Comparison of ENCODE assay signal across 18 mouse cellular contexts in genomic region chr3:52559481-52559880, GRCm38 (mm10).
DNase-seq lines count a peak whose midpoint lies in the region; ATAC-seq lines count a peak whose summit lies in the region.
"Had no signal": no experiment of that assay in that cellular context is flagged by ENCODE, and none has a peak within 500 bp of the region (broad histone marks: within the 10 kb centered on the region; RNA-seq: fewer than 3 reads in every experiment).

No protein-coding gene starts in this region.

- no peak overlapping the region for H3K4me2 ChIP-seq in hindbrain, embryonic 11.5 days (replicated peaks; ENCODE audit: low read depth, low read length)
- H3K4me2 ChIP-seq in hindbrain, embryonic 12.5 days (replicated peaks), result no peak overlapping the region
- H3K4me2 ChIP-seq in midbrain, embryonic 11.5 days, result no peak overlapping the region
- no peak overlapping the region for H3K4me2 ChIP-seq in midbrain, embryonic 13.5 days (replicated peaks)
- H3K4me2 ChIP-seq: forebrain, embryonic 12.5 days; heart, embryonic 12.5 days; hindbrain, embryonic 14.5 days had no signal

- ATAC-seq in hindbrain, embryonic 11.5 days (ENCODE audit: low FRiP score), result no peak
- no peak for ATAC-seq in hindbrain, embryonic 12.5 days (ENCODE audit: low FRiP score)
- ATAC-seq in midbrain, embryonic 11.5 days (ENCODE audit: low FRiP score), result no peak
- no peak for ATAC-seq in midbrain, embryonic 13.5 days
- ATAC-seq: forebrain, embryonic 16.5 days had no signal

- WGBS in hindbrain, embryonic 11.5 days, result 70% methylated on average over 10 of the region's 10 CpGs
- WGBS in hindbrain, embryonic 12.5 days, result 61% methylated on average over 10 of the region's 10 CpGs
- 66% methylated on average over 10 of the region's 10 CpGs for WGBS in midbrain, embryonic 11.5 days
- 60% methylated on average over 10 of the region's 10 CpGs for WGBS in midbrain, embryonic 13.5 days

- H3K4me1 ChIP-seq in hindbrain, embryonic 11.5 days (replicated peaks; ENCODE audit: control insufficient read depth, insufficient read depth, low read length), result no peaks in the 10 kb centered on the region
- H3K4me1 ChIP-seq in hindbrain, embryonic 12.5 days, result peaks cover 6% of the 10 kb centered on the region; the same call in 1 of the 2 replicates
- H3K4me1 ChIP-seq in midbrain, embryonic 11.5 days (ENCODE audit: control insufficient read depth, insufficient read depth, low read length), result no peaks in the 10 kb centered on the region
- peaks cover 3% of the 10 kb centered on the region for H3K4me1 ChIP-seq in midbrain, embryonic 13.5 days (replicated peaks)
- H3K4me1 ChIP-seq: forebrain, embryonic 12.5 days; heart, embryonic 12.5 days had no signal

- no peaks in the 10 kb centered on the region for H3K36me3 ChIP-seq in hindbrain, embryonic 11.5 days (ENCODE audit: control insufficient read depth, insufficient read depth, low read length)
- no peaks in the 10 kb centered on the region for H3K36me3 ChIP-seq in hindbrain, embryonic 12.5 days
- H3K36me3 ChIP-seq in midbrain, embryonic 11.5 days (ENCODE audit: control insufficient read depth, insufficient read depth, low read length), result no peaks in the 10 kb centered on the region
- H3K36me3 ChIP-seq in midbrain, embryonic 13.5 days, result no peaks in the 10 kb centered on the region
- H3K36me3 ChIP-seq: embryonic facial prominence, embryonic 13.5 days; forebrain, embryonic 12.5 days; heart, embryonic 12.5 days had no signal

- DNase-seq in hindbrain, embryonic 11.5 days (ENCODE audit: low spot score), result peak; percentile 15
- DNase-seq in midbrain, embryonic 11.5 days (ENCODE audit: low spot score, missing footprints), result peak; percentile 70
- DNase-seq in retina, embryonic 14.5 days (ENCODE audit: low spot score), result peak; percentile 21
- DNase-seq in retina, postnatal 1 day, result no peak
- no peak for DNase-seq in kidney, adult 11 months
- DNase-seq: adrenal gland, postnatal 10 days; cerebellum, adult 11-12 months; cerebellum, adult 9-11 months; cerebellum, postnatal 36 days; gastrocnemius, postnatal 10 days; heart, adult 2 months had no signal

- H3K4me3 ChIP-seq in hindbrain, embryonic 11.5 days (ENCODE audit: low read depth, low read length), result no peak overlapping the region
- H3K4me3 ChIP-seq in hindbrain, embryonic 12.5 days, result no peak overlapping the region
- H3K4me3 ChIP-seq in midbrain, embryonic 11.5 days (ENCODE audit: low read depth, low read length), result no peak overlapping the region
- no peak overlapping the region for H3K4me3 ChIP-seq in midbrain, embryonic 13.5 days (replicated peaks)
- H3K4me3 ChIP-seq: embryonic facial prominence, embryonic 13.5 days; forebrain, embryonic 12.5 days; heart, adult 2 months; heart, embryonic 12.5 days had no signal

- H3K9ac ChIP-seq in hindbrain, embryonic 11.5 days (ENCODE audit: low read depth, low read length), result no peak overlapping the region
- no peak overlapping the region for H3K9ac ChIP-seq in hindbrain, embryonic 12.5 days
- no peak overlapping the region for H3K9ac ChIP-seq in midbrain, embryonic 11.5 days (ENCODE audit: low read length)
- no peak overlapping the region for H3K9ac ChIP-seq in midbrain, embryonic 13.5 days (replicated peaks)
- H3K9ac ChIP-seq: embryonic facial prominence, embryonic 13.5 days; forebrain, embryonic 12.5 days; heart, embryonic 12.5 days; hindbrain, embryonic 14.5 days had no signal

- H3K27me3 ChIP-seq in hindbrain, embryonic 11.5 days (ENCODE audit: control insufficient read depth, insufficient read depth, low read length), result no peaks in the 10 kb centered on the region
- peaks cover 3% of the 10 kb centered on the region for H3K27me3 ChIP-seq in hindbrain, embryonic 12.5 days
- H3K27me3 ChIP-seq in midbrain, embryonic 11.5 days (ENCODE audit: control insufficient read depth, insufficient read depth, low read length), result no peaks in the 10 kb centered on the region
- H3K27me3 ChIP-seq in midbrain, embryonic 13.5 days, result peaks cover 5% of the 10 kb centered on the region; the same call in 1 of the 2 replicates
- H3K27me3 ChIP-seq: forebrain, embryonic 12.5 days; heart, embryonic 12.5 days had no signal

- H3K9me3 ChIP-seq in hindbrain, embryonic 11.5 days (ENCODE audit: control insufficient read depth, low read length), result no peaks in the 10 kb centered on the region
- H3K9me3 ChIP-seq in hindbrain, embryonic 12.5 days (replicated peaks), result no peaks in the 10 kb centered on the region
- no peaks in the 10 kb centered on the region for H3K9me3 ChIP-seq in midbrain, embryonic 11.5 days (ENCODE audit: control insufficient read depth, low read length)
- no peaks in the 10 kb centered on the region for H3K9me3 ChIP-seq in midbrain, embryonic 13.5 days
- H3K9me3 ChIP-seq: embryonic facial prominence, embryonic 13.5 days; forebrain, embryonic 12.5 days; heart, embryonic 12.5 days had no signal

- no peak overlapping the region for H3K27ac ChIP-seq in hindbrain, embryonic 11.5 days (ENCODE audit: low read depth, low read length)
- no peak overlapping the region for H3K27ac ChIP-seq in hindbrain, embryonic 12.5 days
- H3K27ac ChIP-seq in midbrain, embryonic 11.5 days (ENCODE audit: low read depth, low read length), result no peak overlapping the region
- no peak overlapping the region for H3K27ac ChIP-seq in midbrain, embryonic 13.5 days
- H3K27ac ChIP-seq: embryonic facial prominence, embryonic 13.5 days; forebrain, embryonic 12.5 days; heart, adult 2 months; hindbrain, embryonic 14.5 days had no signal

Comparison
In these comparisons a context has a peak if more than half of its experiments do, and no peak if none do; other contexts are left out.
1. DNase-seq: peak in hindbrain, embryonic 11.5 days (single experiment), midbrain, embryonic 11.5 days (single experiment) and retina, embryonic 14.5 days (single experiment); none in retina, postnatal 1 day (single experiment) and kidney, adult 11 months (single experiment).